In genomic region chr7:125553653-125554428, GRCm38 (mm10) we compare ENCODE assay signal across 9 mouse cellular contexts. TPM values are rescaled to one million over a fixed set of nuclear protein-coding genes. Genes with fewer than 3 reads are reported as not detected.
DNase-seq lines count a peak whose midpoint lies in the region; ATAC-seq and TF ChIP-seq lines count a peak whose summit lies in the region.
"Had no signal": no experiment of that assay in that cellular context is flagged by ENCODE, and none has a peak within 500 bp of the region (broad histone marks: within the 10 kb centered on the region; RNA-seq: fewer than 3 reads in every experiment).

No protein-coding gene starts in this region.

- H3K27ac ChIP-seq in lung, embryonic 14.5 days (ENCODE audit: low read depth), result no peak overlapping the region
- peak overlapping the region; percentile 65; the same call in 1 of the 2 replicates for H3K27ac ChIP-seq in brown adipose tissue, adult 24 weeks (replicated peaks; ENCODE audit: low read depth, low read length)
- H3K27ac ChIP-seq in macrophage, result peak overlapping the region; percentile 96
- H3K27ac ChIP-seq in midbrain, embryonic 14.5 days (replicated peaks; ENCODE audit: low read depth, low read length), result no peak overlapping the region
- H3K27ac ChIP-seq: left cerebral cortex, adult 2 months had no signal

- 81% methylated on average over 13 of the region's 13 CpGs for WGBS in lung, embryonic 14.5 days
- WGBS in macrophage (ENCODE audit: missing documents), result 60% methylated on average over 13 of the region's 13 CpGs
- 84% methylated on average over 13 of the region's 13 CpGs for WGBS in midbrain, embryonic 14.5 days

- 0 out of 2 replicates have a peak, but pooled peaks cover 4% of the 10 kb centered on the region for H3K4me1 ChIP-seq in lung, embryonic 14.5 days (ENCODE audit: insufficient read depth)
- H3K4me1 ChIP-seq in brown adipose tissue, adult 24 weeks (ENCODE audit: control insufficient read depth, insufficient read depth, insufficient read length, low read length), result peaks cover 46% of the 10 kb centered on the region
- H3K4me1 ChIP-seq in midbrain, embryonic 14.5 days (ENCODE audit: control insufficient read depth, insufficient read depth, low read length), result no peaks in the 10 kb centered on the region

- intact Hi-C loops in gastrocnemius, postnatal 14 days (cut with DNase I; ENCODE audit: low total_unique reads), result no loop called here

- no peaks in the 10 kb centered on the region for H3K9me3 ChIP-seq in lung, embryonic 14.5 days (ENCODE audit: low read depth, low read length)
- H3K9me3 ChIP-seq in midbrain, embryonic 14.5 days (ENCODE audit: control insufficient read depth, low read length), result no peaks in the 10 kb centered on the region

- H3K27me3 ChIP-seq in lung, embryonic 14.5 days (ENCODE audit: insufficient read depth, low read length), result 0 out of 2 replicates have a peak, but pooled peaks cover 3% of the 10 kb centered on the region
- H3K27me3 ChIP-seq in midbrain, embryonic 14.5 days (ENCODE audit: control insufficient read depth, insufficient read depth, low read length), result peaks cover 5% of the 10 kb centered on the region; the same call in 1 of the 2 replicates

- H3K9ac ChIP-seq in lung, embryonic 14.5 days, result no peak overlapping the region
- H3K9ac ChIP-seq in midbrain, embryonic 14.5 days (replicated peaks; ENCODE audit: low read length), result no peak overlapping the region

- H3K79me2 ChIP-seq in macrophage (ENCODE audit: inconsistent target), result peaks cover 67% of the 10 kb centered on the region

- H3K4me2 ChIP-seq in lung, embryonic 14.5 days, result peak overlapping the region; percentile 85
- H3K4me2 ChIP-seq in midbrain, embryonic 14.5 days (ENCODE audit: low read length), result no peak overlapping the region

- H3K36me3 ChIP-seq in lung, embryonic 14.5 days (ENCODE audit: insufficient read depth), result no peaks in the 10 kb centered on the region
- peaks cover 5% of the 10 kb centered on the region; the same call in 1 of the 2 replicates for H3K36me3 ChIP-seq in macrophage (ENCODE audit: inconsistent target)
- no peaks in the 10 kb centered on the region for H3K36me3 ChIP-seq in midbrain, embryonic 14.5 days (ENCODE audit: control insufficient read depth, insufficient read depth, low read length)

- TF ChIP-seq CTCF in lung, embryonic 14.5 days (IDR thresholded peaks at IDR 0.05; ENCODE audit: low read depth), result no peak

- H3K4me3 ChIP-seq in lung, embryonic 14.5 days (ENCODE audit: low read depth, low read length), result peak overlapping the region; percentile 59; the same call in 1 of the 2 replicates
- H3K4me3 ChIP-seq in brown adipose tissue, adult 24 weeks (ENCODE audit: insufficient read depth, low read depth, low read length), result peak overlapping the region; percentile 73
- H3K4me3 ChIP-seq in macrophage (ENCODE audit: inconsistent target), result peak overlapping the region; percentile 91
- no peak overlapping the region for H3K4me3 ChIP-seq in midbrain, embryonic 14.5 days (replicated peaks; ENCODE audit: low read depth, low read length)
- H3K4me3 ChIP-seq: left cerebral cortex, adult 2 months had no signal

- no peak for ATAC-seq in lung, embryonic 14.5 days (ENCODE audit: insufficient read depth)
- no peak for ATAC-seq in midbrain, embryonic 14.5 days (ENCODE audit: low FRiP score, low TSS enrichment)

- DNase-seq in gastrocnemius, postnatal 14 days, result peak; percentile 3
- no peak for DNase-seq in gastrocnemius, adult 8-10 months (ENCODE audit: low spot score in 2 of 2)
- DNase-seq in lung, embryonic 14.5 days, result no peak
- no peak for DNase-seq in lung, postnatal 36 days
- DNase-seq in testis, postnatal 10 days (ENCODE audit: low spot score), result no peak
- DNase-seq in midbrain, embryonic 14.5 days, result no peak

RNA-seq across cellular contexts. Expression of gene Il4ra, which starts 1.9 kb away (rescaled TPM):
- 1 to 10 TPM; 9.4 to 9.5 TPM for total RNA-seq in gastrocnemius, postnatal 14 days (2021)
- 1 to 10 TPM; 2.5 to 6.2 (median 3.5) TPM for total RNA-seq in gastrocnemius, adult 8-10 months (2022)
- polyA plus RNA-seq in lung, embryonic 14.5 days (2014; fragmentation: Nextera tagmentation; extraction: Ambion mirVana), result 11.3 and 12.6 TPM in 2 replicates
- polyA plus RNA-seq in brown adipose tissue, adult 24 weeks (2012; ENCODE audit: insufficient read depth, insufficient read length, missing spikeins), result 5.5 and 8.6 TPM in 2 replicates
- total RNA-seq in macrophage (2018; cell fraction: chromatin; rRNA removed), result 1,000 to 10,000 TPM in 1 of 26 experiments, 100 to 1,000 TPM in 25; 132 to 1,109 (median 198) TPM
- total RNA-seq in macrophage (2018; cell fraction: cytosol; rRNA removed), result 100 to 1,000 TPM in 14 of 26 experiments, 10 to 100 TPM in 12; 66.1 to 266 (median 101) TPM
- total RNA-seq in macrophage (2018; cell fraction: nucleus; rRNA removed), result 1,000 to 10,000 TPM in 1 of 26 experiments, 100 to 1,000 TPM in 25; 132 to 1,059 (median 192) TPM
- polyA plus RNA-seq in macrophage (2018), result 95.1 to 123 TPM (median 99.7 TPM) in 3 replicates
- 2.4 and 4.7 TPM in 2 replicates for polyA plus RNA-seq in midbrain, embryonic 14.5 days (2014; fragmentation: Nextera tagmentation; extraction: Ambion mirVana)

RNA-seq across cellular contexts. Expression of gene Il21r, which starts 49.4 kb away (rescaled TPM):
- under 1 TPM; 0.09 to 0.10 TPM for total RNA-seq in gastrocnemius, postnatal 14 days (2021)
- not detected for total RNA-seq in gastrocnemius, adult 8-10 months (2022)
- polyA plus RNA-seq in lung, embryonic 14.5 days (2014; fragmentation: Nextera tagmentation; extraction: Ambion mirVana), result 0.14 and 0.41 TPM in 2 replicates
- polyA plus RNA-seq in brown adipose tissue, adult 24 weeks (2012; ENCODE audit: insufficient read depth, insufficient read length, missing spikeins), result 0.58 TPM in 1 of 2 replicates, not detected in the other
- 100 to 1,000 TPM in 1 of 26 experiments, 10 to 100 TPM in 18, 1 to 10 TPM in 7; 2.1 to 103 (median 34.8) TPM for total RNA-seq in macrophage (2018; cell fraction: chromatin; rRNA removed)
- total RNA-seq in macrophage (2018; cell fraction: cytosol; rRNA removed), result 10 to 100 TPM; 11.9 to 91.3 (median 35.2) TPM
- total RNA-seq in macrophage (2018; cell fraction: nucleus; rRNA removed), result 100 to 1,000 TPM in 7 of 26 experiments, 10 to 100 TPM in 19; 11.6 to 141 (median 56.9) TPM
- 34.1 to 93.4 TPM (median 46.8 TPM) in 3 replicates for polyA plus RNA-seq in macrophage (2018)
- 0.13 TPM in 1 of 2 replicates, not detected in the other for polyA plus RNA-seq in midbrain, embryonic 14.5 days (2014; fragmentation: Nextera tagmentation; extraction: Ambion mirVana)

Comparison
In these comparisons a context has a peak if more than half of its experiments do, and no peak if none do; other contexts are left out.
1. H3K27ac ChIP-seq: peak in brown adipose tissue, adult 24 weeks (single experiment) and macrophage (single experiment); none in lung, embryonic 14.5 days (single experiment) and midbrain, embryonic 14.5 days (single experiment).
2. RNA of gene Il21r, which starts 49.4 kb away (polyA plus RNA-seq): 34.1 to 93.4 TPM in macrophage; 0.14 to 0.41 TPM in lung, embryonic 14.5 days, 0.13 TPM in midbrain, embryonic 14.5 days and 0.58 TPM in brown adipose tissue, adult 24 weeks; every median in the first group is over 10 times any median in the second.